Mouse (Mus musculus) ES-E14 (cell line): ENCODE measurements around the gene Tagap1. TPM values are rescaled to one million over a fixed set of nuclear protein-coding genes. Genes with fewer than 3 reads are reported as not detected.
"Not testable (repeated sequence)": the region's sequence is repeated elsewhere in the genome, so short reads cannot be mapped to it uniquely, and the experiment has no call there.

Source experiments
- DNase-seq: peaks from one replicate; pipeline ENCODE4 v3.0.0-alpha.2; 2013; ENCODE audit warnings: low read depth, low spot score
- H3K27ac ChIP-seq: 2 replicates; pipeline ENCODE4 v1.5.1; 2012; ENCODE audit warnings: low read depth, mild to moderate bottlenecking, low read length, moderate library complexity, mixed read lengths; ENCODE audit not compliant: poor library complexity, insufficient read depth, severe bottlenecking
- H3K36me3 ChIP-seq: 2 replicates; pipeline ENCODE4 v1.6.1; 2012; ENCODE audit warnings: mild to moderate bottlenecking, low read length, moderate library complexity, mixed read lengths; ENCODE audit not compliant: control insufficient read depth, poor library complexity, insufficient read depth, severe bottlenecking
- H3K4me1 ChIP-seq, 2 experiments: fragments of 150-350 bp in 1 of 2; sonication (generic) in 1 of 2; 2 replicates each; pipeline ENCODE4 v1.6.1; 2012; ENCODE audit warnings: low read length in 2 of 2, mild to moderate bottlenecking in 1 of 2, mixed read lengths in 1 of 2; ENCODE audit not compliant: control insufficient read depth in 2 of 2, insufficient read depth in 2 of 2, poor library complexity in 1 of 2
- H3K4me3 ChIP-seq, 2 experiments: fragments of 150-350 bp in 1 of 2; sonication (generic) in 1 of 2; 2 replicates each; pipeline ENCODE4 v1.5.1; 2012; ENCODE audit warnings: low read length in 2 of 2, low read depth in 1 of 2, mild to moderate bottlenecking in 1 of 2, mixed read lengths in 1 of 2; ENCODE audit not compliant: insufficient read depth in 1 of 2, poor library complexity in 1 of 2, severe bottlenecking in 1 of 2
- H3K9ac ChIP-seq: 2 replicates; pipeline ENCODE4 v1.6.1; 2012; ENCODE audit warnings: low read depth, mild to moderate bottlenecking, low read length, mixed read lengths; ENCODE audit not compliant: poor library complexity, insufficient read depth, severe bottlenecking
- H3K9me3 ChIP-seq: fragments of 150-350 bp; sonication (generic); 2 replicates; pipeline ENCODE4 v1.6.1; 2012; ENCODE audit warnings: low read depth, mild to moderate bottlenecking, low read length; ENCODE audit not compliant: control insufficient read depth, insufficient read depth
- in situ Hi-C, 2 experiments: fragments of 600-800 bp; cut with MboI; formaldehyde crosslinking; loops; one replicate each; pipeline ENCODE4 v1.15.1; 2025; ENCODE audit warnings: low sequenced_read_pairs in 2 of 2, inconsistent platforms in 1 of 2; ENCODE audit not compliant: unreplicated experiment in 2 of 2
- total RNA-seq: library from RNA; depleted of rRNA; stranded (reverse); fragments of 300-350 nt; gene quantifications from 2 replicates; pipeline ENCODE4 v1.2.3, GENCODE M21; 2012; rRNA removed

The Tagap1 gene
- total RNA-seq, 1 experiment = 6.5 TPM

GRCm38 (mm10) chr17:6919388-6919787, 41.6 kb downstream of the Tagap1 start:
- H3K9ac ChIP-seq, in situ Hi-C loops, H3K36me3 ChIP-seq, H3K4me3 ChIP-seq, H3K27ac ChIP-seq, H3K4me1 ChIP-seq, H3K9me3 ChIP-seq, DNase-seq: not testable (repeated sequence)

DNA sequence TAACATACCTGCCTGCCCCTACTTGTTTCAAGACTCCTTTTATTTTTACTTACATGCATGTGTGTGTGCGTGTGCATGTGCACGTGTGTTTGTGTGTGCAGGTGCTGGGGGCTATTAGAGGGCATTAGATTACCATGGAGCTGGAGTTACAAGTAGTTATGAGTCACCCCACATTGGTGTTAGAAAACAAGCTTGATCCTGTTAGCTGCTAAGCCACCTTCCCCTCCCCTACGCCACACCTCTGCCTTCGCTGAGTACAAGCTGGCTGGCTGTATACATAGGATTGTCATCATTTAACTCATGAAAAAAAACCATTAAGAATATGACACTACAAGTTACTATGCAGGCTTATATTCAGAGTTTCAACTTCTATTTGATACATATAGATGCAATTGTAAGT, 45.7 kb downstream of the Tagap1 start:
- H3K9ac ChIP-seq, H3K9me3 ChIP-seq, H3K4me3 ChIP-seq, in situ Hi-C loops, H3K36me3 ChIP-seq, DNase-seq, H3K27ac ChIP-seq, H3K4me1 ChIP-seq: not testable (repeated sequence)

GRCm38 (mm10) chr17:6914066-6914465, 46.9 kb downstream of the Tagap1 start:
- H3K4me3 ChIP-seq, H3K27ac ChIP-seq, H3K9me3 ChIP-seq, H3K9ac ChIP-seq, in situ Hi-C loops, H3K36me3 ChIP-seq, DNase-seq, H3K4me1 ChIP-seq: not testable (repeated sequence)

Other genes with a start within 250 kb of the Tagap1 start
- gene Ezr, start 178.4 kb downstream of the Tagap1 start, total RNA-seq = 131 and 180 TPM in 2 replicates
- 4.0 and 5.4 TPM in 2 replicates for gene Rsph3b, start 12.5 kb downstream of the Tagap1 start, total RNA-seq
- 48.5 and 49.0 TPM in 2 replicates for gene Rnaset2b, start 9.5 kb upstream of the Tagap1 start, total RNA-seq
- 0.26 and 0.27 TPM in 2 replicates for gene Gm49721, start 17.7 kb upstream of the Tagap1 start, total RNA-seq
- gene Gm1604a, start 64.4 kb upstream of the Tagap1 start, total RNA-seq = not detected in 2 replicates
- 16.2 and 19.9 TPM in 2 replicates for gene Rps6ka2, start 209.0 kb upstream of the Tagap1 start, total RNA-seq